Comparison of ENCODE assay signal across 12 mouse cellular contexts in genomic region chr4:23636231-23636928, GRCm38 (mm10).
DNase-seq lines count a peak whose midpoint lies in the region; ATAC-seq lines count a peak whose summit lies in the region.
"Had no signal": no experiment of that assay in that cellular context is flagged by ENCODE, and none has a peak within 500 bp of the region (broad histone marks: within the 10 kb centered on the region; RNA-seq: fewer than 3 reads in every experiment).

No protein-coding gene starts in this region.

- peak overlapping the region; percentile 37 for H3K4me2 ChIP-seq in forebrain, embryonic 16.5 days (ENCODE audit: low read length)
- no peak overlapping the region for H3K4me2 ChIP-seq in intestine, embryonic 16.5 days (ENCODE audit: low read depth, low read length)
- H3K4me2 ChIP-seq in neural tube, embryonic 12.5 days (replicated peaks) = peak overlapping the region; percentile 38

- H3K27ac ChIP-seq in forebrain, embryonic 10.5 days = peak overlapping the region; percentile 22; the same call in 1 of the 2 replicates
- peak overlapping the region; percentile 79 for H3K27ac ChIP-seq in forebrain, embryonic 16.5 days (ENCODE audit: low read length)
- no peak overlapping the region for H3K27ac ChIP-seq in intestine, embryonic 16.5 days (ENCODE audit: low read length)
- H3K27ac ChIP-seq in neural tube, embryonic 12.5 days = peak overlapping the region; percentile 53; the same call in 1 of the 2 replicates
- H3K27ac ChIP-seq: liver, embryonic 14.5 days had no signal

- peaks cover 9% of the 10 kb centered on the region for H3K4me1 ChIP-seq in forebrain, embryonic 10.5 days
- peaks cover 11% of the 10 kb centered on the region for H3K4me1 ChIP-seq in forebrain, embryonic 16.5 days (replicated peaks; ENCODE audit: control insufficient read depth, insufficient read depth, low read length)
- no peaks in the 10 kb centered on the region for H3K4me1 ChIP-seq in intestine, embryonic 16.5 days (ENCODE audit: control insufficient read depth, insufficient read depth, low read length)
- no peaks in the 10 kb centered on the region for H3K4me1 ChIP-seq in neural tube, embryonic 12.5 days

- no peak for DNase-seq in forebrain, embryonic 10.5 days (ENCODE audit: extremely low spot score, low spot score)
- DNase-seq in left cerebral cortex, postnatal 36 days (ENCODE audit: low spot score in 2 of 2) = no peak
- no peak for DNase-seq in adrenal gland, postnatal 14 days
- DNase-seq in kidney, postnatal 25 days = no peak
- DNase-seq: cerebellum, postnatal 25 days; heart, adult 11 months; heart, postnatal 14 days; kidney, postnatal 10 days had no signal

- no peak overlapping the region for H3K4me3 ChIP-seq in forebrain, embryonic 10.5 days
- no peak overlapping the region; the same call in 1 of the 2 replicates for H3K4me3 ChIP-seq in forebrain, embryonic 16.5 days (replicated peaks; ENCODE audit: low read length)
- no peak overlapping the region for H3K4me3 ChIP-seq in intestine, embryonic 16.5 days (ENCODE audit: low read length)
- no peak overlapping the region for H3K4me3 ChIP-seq in neural tube, embryonic 12.5 days

- WGBS in forebrain, embryonic 10.5 days = 78% methylated on average over 9 of the region's 9 CpGs
- WGBS in forebrain, embryonic 16.5 days = 20% methylated on average over 9 of the region's 9 CpGs
- 48% methylated on average over 9 of the region's 9 CpGs for WGBS in intestine, embryonic 16.5 days
- WGBS in neural tube, embryonic 12.5 days = 21% methylated on average over 9 of the region's 9 CpGs

- ATAC-seq in forebrain, embryonic 16.5 days = peak; percentile 86
- peak; percentile 62; the same call in 1 of the 2 replicates for ATAC-seq in intestine, embryonic 16.5 days
- peak; percentile 88 for ATAC-seq in neural tube, embryonic 12.5 days (ENCODE audit: low FRiP score, low read depth)

- no peaks in the 10 kb centered on the region for H3K27me3 ChIP-seq in forebrain, embryonic 10.5 days (ENCODE audit: poor library complexity, severe bottlenecking)
- no peaks in the 10 kb centered on the region for H3K27me3 ChIP-seq in forebrain, embryonic 16.5 days (replicated peaks; ENCODE audit: control insufficient read depth, insufficient read depth, low read length)
- H3K27me3 ChIP-seq in intestine, embryonic 16.5 days (replicated peaks; ENCODE audit: control insufficient read depth, insufficient read depth, low read length) = no peaks in the 10 kb centered on the region
- H3K27me3 ChIP-seq in neural tube, embryonic 12.5 days (replicated peaks) = no peaks in the 10 kb centered on the region

- H3K36me3 ChIP-seq in forebrain, embryonic 10.5 days (replicated peaks) = no peaks in the 10 kb centered on the region
- no peaks in the 10 kb centered on the region for H3K36me3 ChIP-seq in forebrain, embryonic 16.5 days (ENCODE audit: control insufficient read depth, insufficient read depth)
- no peaks in the 10 kb centered on the region for H3K36me3 ChIP-seq in intestine, embryonic 16.5 days (ENCODE audit: control insufficient read depth, insufficient read depth, low read length)
- no peaks in the 10 kb centered on the region for H3K36me3 ChIP-seq in neural tube, embryonic 12.5 days

- H3K9ac ChIP-seq in forebrain, embryonic 16.5 days (replicated peaks; ENCODE audit: low read depth, low read length) = peak overlapping the region; percentile 14; the same call in 1 of the 2 replicates
- H3K9ac ChIP-seq in intestine, embryonic 16.5 days (ENCODE audit: low read depth, low read length) = no peak overlapping the region
- peak overlapping the region; percentile 38; the same call in 1 of the 2 replicates for H3K9ac ChIP-seq in neural tube, embryonic 12.5 days
- H3K9ac ChIP-seq: liver, embryonic 14.5 days had no signal

- intact Hi-C loops in left cerebral cortex, postnatal 36 days (cut with DNase I) = no loop called here

- no peaks in the 10 kb centered on the region for H3K9me3 ChIP-seq in forebrain, embryonic 10.5 days
- no peaks in the 10 kb centered on the region for H3K9me3 ChIP-seq in forebrain, embryonic 16.5 days (ENCODE audit: control insufficient read depth, low read length)
- H3K9me3 ChIP-seq in intestine, embryonic 16.5 days (ENCODE audit: control insufficient read depth, low read length) = no peaks in the 10 kb centered on the region
- H3K9me3 ChIP-seq in neural tube, embryonic 12.5 days = no peaks in the 10 kb centered on the region
